Mouse (Mus musculus): ENCODE results near the gene 4930453N24Rik.

4930453N24Rik gene

GRCm38 (mm10) chr16:64719096-64719495 lies 51.9 kb downstream of the 4930453N24Rik start:
- no peak for DNase-seq

DNA sequence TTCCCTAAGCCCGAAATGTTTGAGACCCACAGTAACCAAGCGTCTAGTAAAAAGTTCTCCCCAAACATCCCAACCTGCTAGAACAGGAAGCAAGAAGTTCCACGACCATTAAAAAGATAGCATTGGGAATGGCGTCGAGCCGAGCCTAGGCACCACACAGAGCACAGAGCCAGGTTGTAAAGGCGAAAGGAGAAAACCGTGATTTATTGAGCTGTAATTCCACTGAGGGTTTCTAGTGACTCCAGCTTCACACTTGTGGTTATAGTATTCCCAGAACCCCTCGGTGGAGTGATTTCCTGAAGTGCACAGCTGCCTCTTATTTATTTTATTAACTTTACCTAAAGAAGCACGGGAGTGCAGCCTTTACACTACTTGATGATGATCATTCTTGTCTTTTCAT lies 53.1 kb downstream of the 4930453N24Rik start:
- DNase-seq, result no peak

DNA sequence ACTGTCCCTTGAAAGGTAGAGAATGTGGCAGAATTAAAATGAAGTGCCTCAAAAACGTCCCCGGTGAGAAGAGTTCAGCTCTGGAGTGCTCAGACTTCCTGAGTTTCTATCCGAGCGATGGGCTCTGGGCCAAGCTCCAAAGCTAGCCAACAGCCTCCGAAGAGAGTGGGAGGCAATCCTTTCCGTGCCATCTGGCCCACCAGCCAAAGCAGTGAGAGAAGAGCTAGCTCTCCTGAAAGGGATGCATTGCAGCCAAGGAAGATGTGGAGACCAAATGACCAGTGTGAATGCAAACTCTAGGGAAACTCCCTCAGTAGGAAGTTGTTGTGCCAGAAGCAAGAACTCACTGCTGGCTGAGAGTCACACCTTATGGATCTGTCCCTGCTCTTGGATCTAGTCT lies 59.1 kb downstream of the 4930453N24Rik start:
- DNase-seq, result no peak

All from thymus, postnatal 4 days (tissue).